ENCODE assay signal across 10 mouse cellular contexts in genomic region chr16:37440628-37441164, GRCm38 (mm10). TPM values are rescaled to one million over a fixed set of nuclear protein-coding genes. Genes with fewer than 3 reads are reported as not detected.
DNase-seq lines count a peak whose midpoint lies in the region; ATAC-seq lines count a peak whose summit lies in the region.
"Had no signal": no experiment of that assay in that cellular context is flagged by ENCODE, and none has a peak within 500 bp of the region (broad histone marks: within the 10 kb centered on the region; RNA-seq: fewer than 3 reads in every experiment).

No protein-coding gene starts in this region.

- no peak overlapping the region for H3K4me3 ChIP-seq in forebrain, embryonic 16.5 days (replicated peaks; ENCODE audit: low read length)
- no peak overlapping the region for H3K4me3 ChIP-seq in forebrain, embryonic 15.5 days
- H3K4me3 ChIP-seq: embryonic facial prominence, embryonic 12.5 days; liver, embryonic 15.5 days had no signal

- ATAC-seq in forebrain, embryonic 16.5 days = 0 out of 2 replicates have a peak, but pooled peaks have one; percentile 38
- ATAC-seq in forebrain, embryonic 15.5 days (replicated peaks) = no peak; the same call in 1 of the 2 replicates
- ATAC-seq in CD4-positive, CD25-positive, alpha-beta regulatory T cell, adult 4 months = no peak
- no peak for ATAC-seq in activated CD4-positive, CD25-positive, alpha-beta regulatory T cell, adult 4 months

- H3K9ac ChIP-seq in forebrain, embryonic 16.5 days (replicated peaks; ENCODE audit: low read depth, low read length) = no peak overlapping the region
- H3K9ac ChIP-seq in forebrain, embryonic 15.5 days (replicated peaks) = no peak overlapping the region
- H3K9ac ChIP-seq: embryonic facial prominence, embryonic 12.5 days; liver, embryonic 15.5 days had no signal

- intact Hi-C loops in heart, postnatal 36 days (cut with DNase I) = no loop called here

- no peak overlapping the region for H3K4me2 ChIP-seq in forebrain, embryonic 16.5 days (ENCODE audit: low read length)
- no peak overlapping the region for H3K4me2 ChIP-seq in forebrain, embryonic 15.5 days (replicated peaks)
- H3K4me2 ChIP-seq: embryonic facial prominence, embryonic 12.5 days; liver, embryonic 15.5 days had no signal

- no peak overlapping the region for H3K27ac ChIP-seq in forebrain, embryonic 16.5 days (ENCODE audit: low read length)
- H3K27ac ChIP-seq in forebrain, embryonic 15.5 days (replicated peaks) = no peak overlapping the region
- H3K27ac ChIP-seq: embryonic facial prominence, embryonic 12.5 days; liver, embryonic 15.5 days had no signal

- H3K9me3 ChIP-seq in forebrain, embryonic 16.5 days (ENCODE audit: control insufficient read depth, low read length) = no peaks in the 10 kb centered on the region
- H3K9me3 ChIP-seq in forebrain, embryonic 15.5 days = no peaks in the 10 kb centered on the region
- H3K9me3 ChIP-seq: embryonic facial prominence, embryonic 12.5 days; liver, embryonic 15.5 days had no signal

- H3K4me1 ChIP-seq in forebrain, embryonic 16.5 days (replicated peaks; ENCODE audit: control insufficient read depth, insufficient read depth, low read length) = no peaks in the 10 kb centered on the region
- no peaks in the 10 kb centered on the region for H3K4me1 ChIP-seq in forebrain, embryonic 15.5 days
- H3K4me1 ChIP-seq: embryonic facial prominence, embryonic 12.5 days; liver, embryonic 15.5 days had no signal

- peak; percentile 88 for DNase-seq in 3T3-L1 (ENCODE audit: low read depth, low spot score)
- DNase-seq in cerebellum, adult 9-10 months = peak; percentile 62
- peak; percentile 5 to 35 for DNase-seq in heart, postnatal 36 days
- peak; percentile 5 for DNase-seq in lung, postnatal 14 days

- no peaks in the 10 kb centered on the region for H3K27me3 ChIP-seq in forebrain, embryonic 16.5 days (replicated peaks; ENCODE audit: control insufficient read depth, insufficient read depth, low read length)
- no peaks in the 10 kb centered on the region for H3K27me3 ChIP-seq in forebrain, embryonic 15.5 days
- H3K27me3 ChIP-seq: embryonic facial prominence, embryonic 12.5 days; liver, embryonic 15.5 days had no signal

- H3K36me3 ChIP-seq in forebrain, embryonic 16.5 days (ENCODE audit: control insufficient read depth, insufficient read depth) = no peaks in the 10 kb centered on the region
- H3K36me3 ChIP-seq in forebrain, embryonic 15.5 days = no peaks in the 10 kb centered on the region
- H3K36me3 ChIP-seq: embryonic facial prominence, embryonic 12.5 days; liver, embryonic 15.5 days had no signal

- 84% methylated on average over 14 of the region's 14 CpGs for WGBS in forebrain, embryonic 16.5 days
- 83% methylated on average over 14 of the region's 14 CpGs for WGBS in forebrain, embryonic 15.5 days

RNA-seq across cellular contexts. Expression of gene Stxbp5l, which starts 55.9 kb away (rescaled TPM):
- polyA plus RNA-seq in forebrain, embryonic 16.5 days (2015; fragmentation: Nextera tagmentation; extraction: Ambion mirVana) = 6.2 and 8.5 TPM in 2 replicates
- polyA plus RNA-seq in forebrain, embryonic 15.5 days (2015; fragmentation: Nextera tagmentation; extraction: Ambion mirVana) = 6.2 and 7.8 TPM in 2 replicates
- not detected for total RNA-seq in heart, postnatal 36 days (2021)
- polyA plus RNA-seq in CD4-positive, CD25-positive, alpha-beta regulatory T cell, adult 4 months (2017; shearing (Covaris generic)) = under 1 TPM in 1 of 2 experiments, not detected in 1; 0.26 TPM
- polyA plus RNA-seq in activated CD4-positive, CD25-positive, alpha-beta regulatory T cell, adult 4 months (2017; shearing (Covaris generic)) = under 1 TPM in 1 of 2 experiments, not detected in 1; 0.52 TPM

Comparison
In these comparisons a context has a peak if more than half of its experiments do, and no peak if none do; other contexts are left out.
1. DNase-seq: peak in every context shown above with its lines; median percentile 88 in 3T3-L1; 62 in cerebellum, adult 9-10 months; 20 in heart, postnatal 36 days; 5 in lung, postnatal 14 days.